Mouse (Mus musculus): ENCODE data around the gene Cela1. TPM values are rescaled to one million over a fixed set of nuclear protein-coding genes. Genes with fewer than 3 reads are reported as not detected.

The Cela1 gene
- total RNA-seq, 2 experiments from 2014 or later = 0.42 to 0.52 TPM

GRCm38 (mm10) chr15:100642451-100642850, 45.3 kb downstream of the Cela1 start:
- intact Hi-C loops (cut with DNase I) = no loop called here
- no peak for DNase-seq (ENCODE audit: low spot score)

GRCm38 (mm10) chr15:100641226-100641810, 46.4 kb downstream of the Cela1 start:
- DNase-seq (ENCODE audit: low spot score) = no peak
- intact Hi-C loops (cut with DNase I) = no loop called here

GRCm38 (mm10) chr15:100639972-100640750, 47.6 kb downstream of the Cela1 start:
- DNase-seq (ENCODE audit: low spot score) = no peak
- intact Hi-C loops (cut with DNase I) = loop anchor here (5.0 kb wide), 1 partner anchor 42 kb away; no protein-coding TSS in a partner anchor

GRCm38 (mm10) chr15:100637661-100638060, 50.1 kb downstream of the Cela1 start:
- intact Hi-C loops (cut with DNase I) = loop anchor here (5.0 kb wide), 1 partner anchor 45 kb away; no protein-coding TSS in a partner anchor
- DNase-seq (ENCODE audit: low spot score) = no peak

DNA sequence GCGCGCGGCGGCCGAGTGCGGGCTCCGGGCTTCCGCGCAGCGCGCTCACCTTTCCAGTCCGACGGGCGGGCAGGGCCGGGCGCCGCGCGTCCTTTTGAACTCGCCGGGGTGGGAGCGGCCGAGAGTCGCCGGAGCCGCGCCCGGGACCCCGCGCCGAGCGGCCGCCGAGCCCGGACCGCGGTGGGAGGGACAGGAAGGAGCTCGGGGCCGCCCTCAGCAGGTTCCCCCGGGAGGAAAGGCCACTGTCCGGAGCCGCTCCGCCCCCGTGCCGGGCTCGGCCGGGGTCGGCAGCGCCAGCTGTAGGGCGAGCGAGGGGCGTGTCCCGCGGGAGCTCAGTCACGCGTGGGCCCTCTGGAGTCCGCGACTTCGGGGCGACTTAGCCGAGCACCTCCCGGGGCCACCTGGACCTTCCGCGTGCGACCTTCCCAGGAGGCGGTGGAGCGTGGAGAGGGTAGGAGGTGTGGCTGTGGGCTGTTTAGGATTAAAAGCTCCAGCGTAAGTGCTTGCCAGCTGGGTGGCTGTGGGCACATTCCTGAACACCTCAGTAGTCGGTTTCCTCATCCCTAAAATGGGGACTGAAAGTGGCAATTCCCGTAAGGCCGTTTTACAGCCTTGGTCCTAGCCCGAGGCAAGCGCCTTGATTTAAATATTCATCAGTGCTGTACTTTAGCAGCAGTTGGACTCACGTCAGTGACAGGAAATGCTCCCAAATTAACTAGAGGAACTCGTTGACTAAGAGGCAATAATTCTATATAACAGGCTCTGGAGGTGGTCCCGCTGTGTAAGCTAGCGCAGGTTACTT, 50.8 kb downstream of the Cela1 start, which contains the start of gene Smagp:
Gene Smagp (minus strand): TSS at position 241 of the 802 bp plus-strand sequence.
- intact Hi-C loops (cut with DNase I) = loop anchor here (5.0 kb wide), 1 partner anchor 45 kb away; no protein-coding TSS in a partner anchor
- peak; percentile 59 for DNase-seq (ENCODE audit: low spot score)

DNA sequence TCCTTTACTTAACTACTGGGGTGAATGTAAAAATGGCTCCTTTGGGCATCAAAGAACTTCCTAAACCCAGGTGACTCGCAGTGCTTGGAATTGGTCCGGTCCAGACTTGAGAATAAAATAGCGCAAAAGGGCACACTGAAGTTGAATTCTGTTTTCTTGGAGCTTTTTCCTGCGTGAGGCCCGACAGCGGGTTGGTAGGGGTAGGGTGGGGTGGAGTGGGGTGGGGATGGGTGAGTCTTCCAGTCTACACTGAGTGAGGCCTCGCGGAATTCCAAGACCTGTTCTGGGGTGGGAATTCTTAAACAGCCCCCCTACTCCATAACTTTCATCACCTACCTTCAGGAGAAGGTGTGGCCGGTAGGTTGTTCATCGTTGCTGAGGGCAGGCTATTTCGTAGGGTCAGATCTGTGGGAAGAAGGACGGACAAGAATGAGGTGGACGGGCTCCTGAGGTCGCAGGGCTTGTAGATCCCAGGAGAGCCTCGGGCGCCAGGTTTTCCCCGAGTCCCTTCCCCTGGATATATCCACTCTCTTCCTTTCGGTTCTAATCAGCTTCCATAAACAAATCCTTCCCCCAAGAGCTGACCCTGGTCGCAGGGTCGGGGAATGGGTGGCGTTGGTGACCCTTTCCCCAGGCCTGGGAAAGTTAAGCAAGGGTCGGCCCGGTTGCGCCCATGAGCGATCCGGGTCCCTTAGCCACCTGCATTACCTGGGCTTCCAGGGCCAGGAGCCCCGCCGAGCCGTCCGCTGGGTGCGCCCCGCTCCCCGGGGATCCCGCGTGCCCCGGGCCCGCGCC, 51.7 kb downstream of the Cela1 start:
- intact Hi-C loops (cut with DNase I) = loop anchor here (5.0 kb wide), 1 partner anchor 46 kb away; no protein-coding TSS in a partner anchor
- DNase-seq (ENCODE audit: low spot score) = no peak

GRCm38 (mm10) chr15:100635239-100635638, 52.5 kb downstream of the Cela1 start:
- intact Hi-C loops (cut with DNase I) = loop anchor here (5.0 kb wide), 1 partner anchor 47 kb away; no protein-coding TSS in a partner anchor
- DNase-seq (ENCODE audit: low spot score) = no peak

GRCm38 (mm10) chr15:100633341-100633740, 54.4 kb downstream of the Cela1 start:
- intact Hi-C loops (cut with DNase I) = no loop called here
- DNase-seq (ENCODE audit: low spot score) = no peak

DNA sequence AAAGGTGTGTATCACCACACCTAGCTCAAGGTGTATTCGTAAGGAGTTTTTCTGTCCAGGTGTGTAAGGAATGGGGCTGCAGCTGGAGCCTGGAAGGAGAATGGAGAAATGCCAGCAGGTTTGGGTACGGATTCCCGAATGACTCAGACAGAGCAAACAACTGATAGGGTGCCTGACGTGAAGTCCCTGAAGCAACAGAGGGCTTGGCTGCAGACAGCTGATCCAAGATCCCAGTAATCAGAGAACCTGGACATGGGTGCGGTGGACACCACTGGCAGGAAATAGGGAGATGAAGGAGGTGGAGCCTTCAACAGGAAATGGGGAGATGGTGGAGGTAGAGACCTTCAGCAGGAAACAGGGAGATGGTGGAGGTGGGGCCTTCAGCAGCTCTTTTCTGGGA, 55.4 kb downstream of the Cela1 start:
- DNase-seq (ENCODE audit: low spot score) = no peak
- intact Hi-C loops (cut with DNase I) = no loop called here

DNA sequence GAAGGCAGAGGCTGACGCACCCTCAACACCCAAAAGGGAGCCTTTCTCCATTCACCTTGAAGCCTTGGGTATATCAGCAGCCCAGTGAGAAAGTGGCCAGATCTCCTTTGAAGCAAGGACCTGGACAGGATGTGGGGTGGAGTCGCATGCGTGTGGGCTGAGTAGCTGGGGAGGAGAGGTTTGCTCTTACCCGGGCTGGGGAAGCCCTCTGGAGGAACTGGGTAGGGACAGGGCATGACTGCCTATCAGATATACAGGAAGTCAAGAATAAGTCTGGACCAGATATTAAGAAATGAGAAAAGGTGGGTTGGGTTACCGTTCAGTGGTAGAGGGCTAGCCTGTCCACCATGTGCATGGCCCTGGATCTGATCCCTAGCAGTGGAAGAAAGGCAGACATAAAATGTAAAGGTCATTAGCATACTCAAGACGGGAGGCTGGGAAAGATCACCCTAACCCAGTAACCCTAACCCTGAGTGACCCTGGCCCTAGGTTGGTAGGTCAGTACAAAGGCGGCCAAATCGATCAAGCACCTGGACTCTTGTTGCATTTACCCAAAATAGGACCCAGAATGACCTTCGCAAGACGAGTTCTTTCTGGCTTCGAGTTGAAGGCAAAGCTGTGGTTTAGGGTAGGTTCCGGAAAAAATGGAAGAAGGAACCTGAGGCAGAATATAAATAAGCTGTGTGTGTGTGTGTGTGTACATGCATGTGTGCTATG, 56.1 kb downstream of the Cela1 start:
- intact Hi-C loops (cut with DNase I) = loop anchor here (2.0 kb wide), 1 partner anchor 15 kb away; no protein-coding TSS in a partner anchor
- DNase-seq (ENCODE audit: low spot score) = no peak

DNA sequence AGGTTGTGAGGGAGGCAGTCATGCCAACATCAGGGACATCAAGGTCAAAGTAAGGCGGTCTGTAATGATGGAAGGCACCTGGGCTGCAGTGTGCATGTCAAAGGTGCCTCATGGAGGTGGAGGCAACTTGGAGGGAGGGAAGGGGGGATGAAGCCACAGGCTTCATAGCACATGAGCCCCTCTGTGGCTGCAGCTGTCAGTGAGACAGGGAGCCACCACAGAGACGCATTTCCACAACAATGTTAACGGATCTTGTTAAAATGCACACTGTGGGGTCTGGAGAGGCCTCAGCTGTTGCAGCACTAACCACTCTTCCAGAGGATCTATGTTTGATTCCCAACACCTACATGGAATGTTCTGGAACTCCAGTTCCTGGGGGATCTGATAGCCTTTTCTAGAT, 57.6 kb downstream of the Cela1 start:
- no peak for DNase-seq (ENCODE audit: low spot score)
- intact Hi-C loops (cut with DNase I) = loop anchor here (2.0 kb wide), 1 partner anchor 13 kb away; no protein-coding TSS in a partner anchor

- intact Hi-C loops (cut with DNase I) = no loop called here
- no peak for DNase-seq (ENCODE audit: low spot score)
Observed at GRCm38 (mm10) chr15:100628797-100629196, 58.9 kb downstream of the Cela1 start.

DNA sequence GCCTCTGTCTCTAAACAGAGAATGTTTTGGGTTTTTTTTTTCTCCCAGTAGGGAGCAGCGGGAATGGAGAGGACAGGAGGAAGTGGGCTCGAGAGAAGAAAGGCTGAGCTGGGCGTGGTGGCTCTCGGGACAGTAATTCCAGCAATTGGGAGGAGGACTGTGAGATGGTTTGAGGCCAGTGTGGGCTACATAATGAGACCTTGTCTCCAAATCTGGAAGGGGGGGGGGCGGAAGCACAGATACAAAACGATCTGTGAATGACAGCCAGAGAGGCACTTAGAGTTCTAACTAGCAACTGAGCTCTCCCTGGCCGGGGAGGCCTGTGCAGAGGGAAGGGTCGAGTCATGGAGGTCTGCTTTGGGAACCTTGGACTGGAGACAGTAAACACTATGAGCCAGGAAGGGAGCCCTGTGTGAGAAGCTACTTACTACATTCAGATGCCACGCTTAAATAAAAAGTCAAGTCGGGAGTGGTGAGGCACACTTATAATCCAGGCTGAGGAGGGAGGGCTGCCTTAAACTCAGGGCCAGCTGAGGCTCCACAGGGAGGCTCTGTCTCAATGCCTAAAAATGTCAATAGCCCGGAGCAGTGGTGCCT, 59.8 kb downstream of the Cela1 start:
- intact Hi-C loops (cut with DNase I) = no loop called here
- DNase-seq (ENCODE audit: low spot score) = no peak

- intact Hi-C loops (cut with DNase I) = no loop called here
- DNase-seq (ENCODE audit: low spot score) = no peak
Observed at GRCm38 (mm10) chr15:100627287-100627686, 60.4 kb downstream of the Cela1 start.

DNA sequence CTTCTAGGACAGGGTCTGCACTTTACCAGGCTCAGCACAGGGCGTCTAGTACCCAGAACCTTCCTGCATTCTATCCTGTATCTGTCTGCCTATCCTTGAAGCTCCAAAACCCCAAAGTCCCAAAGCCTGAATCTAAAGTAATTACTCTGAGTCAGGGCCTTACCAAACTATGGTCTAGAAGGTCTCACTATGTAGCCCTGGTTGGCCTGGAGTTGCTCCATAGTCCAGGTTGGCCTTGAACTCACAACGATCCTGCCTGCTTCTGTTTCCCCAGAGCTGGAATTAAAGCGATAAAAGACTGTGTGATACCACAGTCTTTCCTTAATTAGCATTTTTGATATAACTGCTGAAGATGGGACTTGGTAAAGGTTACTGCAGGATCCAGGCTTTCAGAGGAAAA, 63.3 kb downstream of the Cela1 start:
- DNase-seq (ENCODE audit: low spot score) = no peak

More for the DNA sequence above, 63.3 kb downstream of the Cela1 start:
- intact Hi-C loops (cut with DNase I) = no loop called here
